Mouse (Mus musculus) midbrain, embryonic 14.5 days (tissue): ENCODE results near the gene Tsc22d4. TPM values are rescaled to one million over a fixed set of nuclear protein-coding genes. Genes with fewer than 3 reads are reported as not detected.
"Not testable (repeated sequence)": the region's sequence is repeated elsewhere in the genome, so short reads cannot be mapped to it uniquely, and the experiment has no call there.

Experiments used
- ATAC-seq: fragments of 200-750 bp; cut with Nextera tagmentation; 2 replicates; pipeline ENCODE4 v1.8.0; 2017; ENCODE audit warnings: moderate number of reproducible peaks, moderate library complexity; ENCODE audit not compliant: low FRiP score, low TSS enrichment
- DNase-seq: peaks from one replicate; pipeline ENCODE4 v3.0.0-alpha.2; 2015
- H3K27ac ChIP-seq: fragments of 300-500 bp; sonication (generic); replicated peaks from 2 replicates; pipeline ENCODE4 v1.5.1; 2014; ENCODE audit warnings: mild to moderate bottlenecking, low read depth, low read length, moderate library complexity
- H3K27me3 ChIP-seq: fragments of 300-500 bp; sonication (generic); 2 replicates; pipeline ENCODE4 v1.6.1; 2014; ENCODE audit warnings: low read length, control low read depth, mixed read lengths; ENCODE audit not compliant: control insufficient read depth, insufficient read depth
- H3K36me3 ChIP-seq: fragments of 300-500 bp; sonication (generic); 2 replicates; pipeline ENCODE4 v1.6.1; 2014; ENCODE audit warnings: low read length, control low read depth; ENCODE audit not compliant: control insufficient read depth, insufficient read depth
- H3K4me1 ChIP-seq: fragments of 300-500 bp; sonication (generic); 2 replicates; pipeline ENCODE4 v1.6.1; 2014; ENCODE audit warnings: mild to moderate bottlenecking, antibody characterized with exemption, low read length, control low read depth; ENCODE audit not compliant: control insufficient read depth, insufficient read depth
- H3K4me2 ChIP-seq: fragments of 300-500 bp; sonication (generic); 2 replicates; pipeline ENCODE4 v1.6.1; 2014; ENCODE audit warnings: mild to moderate bottlenecking, low read length, moderate library complexity
- H3K4me3 ChIP-seq: fragments of 300-500 bp; sonication (generic); replicated peaks from 2 replicates; pipeline ENCODE4 v1.5.1; 2014; ENCODE audit warnings: low read depth, low read length
- H3K9ac ChIP-seq: fragments of 300-500 bp; sonication (generic); replicated peaks from 2 replicates; pipeline ENCODE4 v1.6.1; 2014; ENCODE audit warnings: mild to moderate bottlenecking, low read length, moderate library complexity
- H3K9me3 ChIP-seq: fragments of 300-500 bp; sonication (generic); 2 replicates; pipeline ENCODE4 v1.6.1; 2016; ENCODE audit warnings: low read length, control low read depth, mixed read lengths; ENCODE audit not compliant: control insufficient read depth
- WGBS: fragments of 180-500 bp; shearing (Covaris S2); extraction: QIAGEN DNeasy Blood & Tissue Kit; methylation state at CpG from one replicate; pipeline ENCODE4 v1.1.7; 2014; 5-methylcytosine and 5-hydroxymethylcytosine counted together
- polyA plus RNA-seq: library from polyadenylated mRNA; unstranded; fragments of >200 nt; fragmentation: Nextera tagmentation; extraction: Ambion mirVana; gene quantifications from 2 replicates; pipeline ENCODE4 v1.2.1, GENCODE M21; 2014

Tsc22d4 gene
- polyA plus RNA-seq, 1 experiment from 2014 or later: 47.0 TPM

DNA sequence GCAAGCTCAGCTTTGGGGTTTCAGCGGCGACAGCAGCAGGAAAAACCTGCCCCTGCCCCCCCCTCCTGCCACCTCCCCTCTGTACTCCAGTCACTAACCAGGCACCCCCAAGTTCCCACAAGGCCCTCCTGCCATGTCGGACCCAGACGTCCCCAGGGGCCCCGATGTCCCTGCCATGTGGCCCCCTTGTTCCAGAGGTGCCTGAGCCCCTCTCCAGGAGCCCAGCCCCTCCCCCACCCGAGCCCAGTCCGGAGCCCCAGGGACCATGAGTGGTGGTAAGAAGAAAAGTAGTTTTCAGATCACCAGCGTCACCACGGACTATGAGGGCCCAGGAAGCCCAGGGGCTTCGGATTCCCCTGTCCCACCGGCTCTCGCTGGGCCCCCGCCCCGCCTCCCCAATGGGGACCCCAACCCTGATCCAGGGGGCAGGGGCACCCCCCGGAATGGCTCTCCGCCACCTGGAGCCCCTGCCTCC, 1.4 kb downstream of the Tsc22d4 start:
- peaks cover 8% of the 10 kb centered on the region; the same call in 1 of the 2 replicates for H3K36me3 ChIP-seq
- peak overlapping the region; percentile 95 for H3K4me2 ChIP-seq
- H3K4me1 ChIP-seq: peaks cover 16% of the 10 kb centered on the region
- H3K9me3 ChIP-seq: no peaks in the 10 kb centered on the region
- peak overlapping the region; percentile 68 for H3K9ac ChIP-seq
- ATAC-seq: no peak
- H3K27ac ChIP-seq: peak overlapping the region; percentile 89
- H3K27me3 ChIP-seq: no peaks in the 10 kb centered on the region
- peak overlapping the region; percentile 51 for H3K4me3 ChIP-seq
- 2% methylated on average over 16 of the region's 16 CpGs for WGBS
- DNase-seq: peak; percentile 43

DNA sequence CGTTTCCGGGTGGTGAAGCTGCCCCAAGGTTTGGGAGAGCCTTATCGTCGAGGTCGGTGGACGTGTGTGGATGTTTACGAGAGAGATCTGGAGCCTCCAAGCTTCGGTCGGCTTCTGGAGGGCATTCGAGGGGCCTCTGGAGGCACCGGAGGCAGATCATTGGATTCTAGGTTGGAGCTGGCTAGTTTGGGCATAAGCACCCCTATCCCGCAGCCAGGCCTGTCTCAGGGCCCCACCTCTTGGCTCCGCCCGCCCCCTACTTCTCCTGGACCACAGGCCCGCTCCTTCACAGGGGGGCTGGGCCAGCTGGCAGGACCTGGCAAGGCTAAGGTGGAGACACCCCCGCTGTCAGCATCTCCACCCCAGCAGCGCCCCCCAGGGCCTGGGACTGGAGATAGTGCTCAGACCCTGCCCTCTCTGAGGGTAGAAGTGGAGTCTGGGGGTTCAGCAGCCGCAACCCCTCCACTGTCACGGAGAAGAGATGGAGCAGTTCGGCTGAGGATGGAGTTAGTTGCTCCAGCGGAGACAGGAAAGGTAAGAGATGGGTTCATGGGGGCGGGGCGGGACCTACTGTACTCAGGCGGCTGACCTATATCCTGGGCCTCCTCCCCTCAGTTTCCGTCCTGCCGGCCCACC, 1.9 kb downstream of the Tsc22d4 start:
- H3K27ac ChIP-seq: peak overlapping the region; percentile 64
- no peaks in the 10 kb centered on the region for H3K27me3 ChIP-seq
- H3K9ac ChIP-seq: peak overlapping the region; percentile 68
- DNase-seq: peak; percentile 46
- H3K36me3 ChIP-seq: peaks cover 12% of the 10 kb centered on the region; the same call in 1 of the 2 replicates
- 8% methylated on average over 26 of the region's 26 CpGs for WGBS
- ATAC-seq: no peak
- H3K4me1 ChIP-seq: peaks cover 16% of the 10 kb centered on the region
- H3K4me2 ChIP-seq: peak overlapping the region; percentile 95
- H3K9me3 ChIP-seq: no peaks in the 10 kb centered on the region
- H3K4me3 ChIP-seq: peak overlapping the region; percentile 51

GRCm38 (mm10) chr5:137748130-137748770, 2.7 kb downstream of the Tsc22d4 start:
- no peak overlapping the region for H3K27ac ChIP-seq
- H3K4me1 ChIP-seq: peaks cover 16% of the 10 kb centered on the region
- H3K36me3 ChIP-seq: peaks cover 17% of the 10 kb centered on the region; the same call in 1 of the 2 replicates
- peak overlapping the region; percentile 51 for H3K4me3 ChIP-seq
- H3K27me3 ChIP-seq: no peaks in the 10 kb centered on the region
- 50% methylated on average over 5 of the region's 5 CpGs for whole genome bisulfite sequencing
- H3K9ac ChIP-seq: peak overlapping the region; percentile 1; the same call in 1 of the 2 replicates
- peak overlapping the region; percentile 95 for H3K4me2 ChIP-seq
- DNase-seq (no peak), ATAC-seq (no peak)
- no peaks in the 10 kb centered on the region for H3K9me3 ChIP-seq

DNA sequence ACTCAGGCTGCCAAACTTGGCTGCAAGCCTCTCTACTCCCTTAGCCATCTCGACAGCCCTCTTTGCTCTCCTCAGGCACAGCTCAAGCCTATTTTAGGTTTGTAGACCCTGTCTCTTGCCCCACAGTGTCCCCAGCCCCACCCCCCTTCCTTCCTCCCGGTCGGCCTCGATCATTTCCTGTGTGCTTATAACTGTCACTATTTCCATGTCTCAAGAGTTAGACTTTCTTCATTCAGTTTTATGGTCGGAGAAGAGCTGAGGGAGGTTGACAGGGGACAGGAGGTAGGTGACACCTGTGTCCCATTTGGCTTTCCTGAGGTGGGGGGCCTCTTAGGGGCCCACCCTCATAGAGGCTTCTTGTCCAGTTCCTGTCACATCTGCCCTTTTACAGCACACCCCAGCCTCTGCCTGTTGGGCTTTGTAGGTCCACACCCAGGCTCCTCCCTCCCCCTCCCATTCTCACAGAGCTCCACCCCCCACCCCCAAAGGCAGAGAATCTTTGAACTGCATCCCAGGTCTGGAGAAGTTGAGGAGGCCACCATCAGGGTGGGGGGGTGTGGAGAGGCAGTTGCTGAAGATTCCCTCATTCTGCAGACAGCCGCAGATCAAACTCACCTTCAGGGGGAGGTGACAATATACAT, 3.8 kb downstream of the Tsc22d4 start:
- Histone ChIP-seq H3K9ac (no peak overlapping the region), H3K27me3 (no peaks in the 10 kb centered on the region), H3K4me1 (peaks cover 16% of the 10 kb centered on the region), H3K4me3 (no peak overlapping the region), H3K4me2 (peak overlapping the region; percentile 95), H3K27ac (no peak overlapping the region), H3K9me3 (no peaks in the 10 kb centered on the region), H3K36me3 (peaks cover 25% of the 10 kb centered on the region)
- ATAC-seq (no peak), DNase-seq (no peak)
- WGBS: 92% methylated on average over 6 of the region's 6 CpGs

GRCm38 (mm10) chr5:137750212-137750611, 4.7 kb downstream of the Tsc22d4 start:
- H3K9ac ChIP-seq, H3K4me3 ChIP-seq, H3K4me2 ChIP-seq, H3K9me3 ChIP-seq, DNase-seq, H3K27me3 ChIP-seq, H3K27ac ChIP-seq, ATAC-seq: not testable (repeated sequence)
- H3K36me3 ChIP-seq: peaks cover 25% of the 10 kb centered on the region
- H3K4me1 ChIP-seq: peaks cover 16% of the 10 kb centered on the region
- 98% methylated on average over 6 of the region's 8 CpGs for WGBS

- 93% methylated on average over 13 of the region's 13 CpGs for WGBS
- Histone ChIP-seq H3K4me1 (peaks cover 15% of the 10 kb centered on the region), H3K4me3 (no peak overlapping the region), H3K9ac (no peak overlapping the region), H3K4me2 (no peak overlapping the region), H3K27me3 (no peaks in the 10 kb centered on the region), H3K36me3 (peaks cover 25% of the 10 kb centered on the region), H3K9me3 (no peaks in the 10 kb centered on the region), H3K27ac (no peak overlapping the region)
- DNase-seq (no peak), ATAC-seq (no peak)
Measured at GRCm38 (mm10) chr5:137751221-137751887, 5.8 kb downstream of the Tsc22d4 start.

GRCm38 (mm10) chr5:137751988-137752387, 6.5 kb downstream of the Tsc22d4 start:
- WGBS: 93% methylated on average over 6 of the region's 6 CpGs
- no peaks in the 10 kb centered on the region for H3K9me3 ChIP-seq
- no peaks in the 10 kb centered on the region for H3K27me3 ChIP-seq
- DNase-seq: no peak
- H3K4me1 ChIP-seq: peaks cover 13% of the 10 kb centered on the region
- H3K27ac ChIP-seq: no peak overlapping the region
- no peak overlapping the region for H3K4me2 ChIP-seq
- H3K4me3 ChIP-seq: no peak overlapping the region
- ATAC-seq: no peak
- H3K9ac ChIP-seq: no peak overlapping the region
- peaks cover 25% of the 10 kb centered on the region for H3K36me3 ChIP-seq

- WGBS: 90% methylated on average over 13 of the region's 13 CpGs
Measured at GRCm38 (mm10) chr5:137753111-137753832, 7.7 kb downstream of the Tsc22d4 start.

More at GRCm38 (mm10) chr5:137753111-137753832, 7.7 kb downstream of the Tsc22d4 start:
- no peak for ATAC-seq
- H3K27me3 ChIP-seq: no peaks in the 10 kb centered on the region
- no peak overlapping the region for H3K4me3 ChIP-seq
- H3K36me3 ChIP-seq: peaks cover 25% of the 10 kb centered on the region
- DNase-seq: no peak
- no peak overlapping the region for H3K9ac ChIP-seq
- H3K4me1 ChIP-seq: peaks cover 5% of the 10 kb centered on the region; the same call in 1 of the 2 replicates
- H3K9me3 ChIP-seq: no peaks in the 10 kb centered on the region
- H3K4me2 ChIP-seq: no peak overlapping the region
- H3K27ac ChIP-seq: no peak overlapping the region
